Mouse (Mus musculus): Measurements from ENCODE around the gene Eya4. TPM values are rescaled to one million over a fixed set of nuclear protein-coding genes. Genes with fewer than 3 reads are reported as not detected.

Eya4 gene
- total RNA-seq, 2 experiments from 2014 or later: 0.33 to 0.37 TPM

GRCm38 (mm10) chr10:23165089-23165642 lies 185.4 kb downstream of the Eya4 start:
- ATAC-seq (ENCODE audit: poor library complexity, severe bottlenecking): no peak

GRCm38 (mm10) chr10:23159844-23160243 lies 190.7 kb downstream of the Eya4 start:
- no peak for ATAC-seq (ENCODE audit: poor library complexity, severe bottlenecking)

DNA sequence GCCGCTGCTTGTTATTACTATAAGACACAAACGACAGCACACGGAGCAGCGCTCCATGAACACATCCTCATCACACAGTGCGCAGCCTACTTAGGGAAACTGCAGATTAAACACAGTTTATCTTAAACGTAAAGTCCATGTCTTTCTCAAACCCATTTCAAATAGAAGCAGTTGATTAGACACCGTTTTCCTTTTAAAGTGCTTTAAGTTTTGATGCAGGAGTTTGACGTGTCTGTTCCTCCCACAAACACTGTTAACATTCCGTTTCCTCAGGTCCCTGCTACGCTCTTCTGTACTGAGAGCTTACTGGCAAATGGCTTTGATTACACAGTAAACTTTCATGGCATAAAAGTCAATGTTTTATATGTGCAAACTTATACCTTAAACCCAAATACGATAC lies 191.4 kb downstream of the Eya4 start:
- no peak for ATAC-seq (ENCODE audit: poor library complexity, severe bottlenecking)

- ATAC-seq (ENCODE audit: poor library complexity, severe bottlenecking): no peak
Observed at GRCm38 (mm10) chr10:23156866-23157625, 193.5 kb downstream of the Eya4 start.

GRCm38 (mm10) chr10:23150401-23150800 lies 200.2 kb downstream of the Eya4 start:
- ATAC-seq (ENCODE audit: poor library complexity, severe bottlenecking): peak; percentile 52

- no peak for ATAC-seq (ENCODE audit: poor library complexity, severe bottlenecking)
Observed at GRCm38 (mm10) chr10:23144616-23145015, 206.0 kb downstream of the Eya4 start.

GRCm38 (mm10) chr10:23127947-23128346 lies 222.6 kb downstream of the Eya4 start:
- ATAC-seq (ENCODE audit: poor library complexity, severe bottlenecking): no peak

- no peak for ATAC-seq (ENCODE audit: poor library complexity, severe bottlenecking)
Observed at GRCm38 (mm10) chr10:23127151-23127550, 223.4 kb downstream of the Eya4 start.

DNA sequence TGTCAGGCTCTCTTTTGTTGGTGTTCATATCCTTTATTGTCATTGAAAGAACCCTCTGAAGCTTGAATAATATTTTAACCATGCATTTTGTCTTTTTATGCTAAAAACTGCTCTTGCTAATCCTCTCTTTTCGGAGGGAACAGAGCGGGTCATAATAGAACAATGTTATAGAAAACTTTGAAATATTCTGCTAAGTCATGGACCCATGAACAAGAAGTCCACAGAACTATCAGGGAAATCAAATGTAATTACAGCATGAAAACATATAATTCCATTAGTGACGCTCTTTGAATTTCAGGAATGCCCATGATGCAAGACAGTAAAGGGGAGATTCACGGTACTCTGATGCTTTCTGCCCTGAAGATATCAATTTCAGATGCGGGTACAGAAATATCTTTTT lies 224.1 kb downstream of the Eya4 start:
- no peak for ATAC-seq (ENCODE audit: poor library complexity, severe bottlenecking)

DNA sequence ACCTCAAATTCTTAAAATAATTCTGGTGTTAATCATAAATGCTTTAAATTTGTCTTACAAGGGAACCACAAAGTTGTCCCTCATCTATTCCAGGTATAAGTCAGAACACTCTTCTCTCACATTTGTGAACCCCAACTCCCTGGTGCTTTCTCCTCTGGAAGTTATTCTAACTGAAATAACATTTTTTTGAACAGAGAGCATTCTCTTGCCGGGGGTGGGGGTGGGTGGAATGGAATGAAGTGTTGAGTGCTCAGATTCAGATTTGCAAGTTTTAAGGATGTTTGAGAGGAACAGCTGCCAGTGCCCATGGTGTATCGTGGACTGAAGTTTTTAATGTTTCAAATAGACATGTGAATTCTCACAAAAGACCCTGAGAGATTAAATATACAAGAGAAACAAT lies 230.1 kb downstream of the Eya4 start:
- no peak for ATAC-seq (ENCODE audit: poor library complexity, severe bottlenecking)

- ATAC-seq (ENCODE audit: poor library complexity, severe bottlenecking): peak; percentile 57
Observed at GRCm38 (mm10) chr10:23116786-23117410, 233.7 kb downstream of the Eya4 start.

GRCm38 (mm10) chr10:23116063-23116462 lies 234.5 kb downstream of the Eya4 start:
- no peak for ATAC-seq (ENCODE audit: poor library complexity, severe bottlenecking)

GRCm38 (mm10) chr10:23115321-23115720 lies 235.3 kb downstream of the Eya4 start:
- ATAC-seq (ENCODE audit: poor library complexity, severe bottlenecking): no peak

GRCm38 (mm10) chr10:23108122-23108521 lies 242.5 kb downstream of the Eya4 start:
- ATAC-seq (ENCODE audit: poor library complexity, severe bottlenecking): no peak

DNA sequence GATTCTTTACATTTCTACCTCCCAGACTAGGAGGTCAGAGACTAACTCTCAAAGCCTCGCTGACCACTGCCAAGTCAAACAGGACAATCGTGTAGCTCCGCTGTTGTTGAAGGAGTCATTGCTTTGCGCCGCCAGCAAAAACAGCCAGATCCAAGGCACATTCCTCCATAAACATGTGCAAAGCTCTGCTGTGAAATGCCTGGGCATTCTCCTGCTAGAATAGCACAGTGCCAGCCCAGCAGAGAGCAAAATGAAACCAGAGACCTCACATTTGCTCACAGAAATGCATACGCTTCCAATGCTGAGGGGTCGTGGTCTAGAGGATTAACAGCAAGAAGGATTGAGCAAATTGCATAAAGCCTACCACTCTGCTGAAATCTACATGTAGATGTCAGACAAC lies 258.1 kb downstream of the Eya4 start:
- no peak for ATAC-seq (ENCODE audit: poor library complexity, severe bottlenecking)

DNA sequence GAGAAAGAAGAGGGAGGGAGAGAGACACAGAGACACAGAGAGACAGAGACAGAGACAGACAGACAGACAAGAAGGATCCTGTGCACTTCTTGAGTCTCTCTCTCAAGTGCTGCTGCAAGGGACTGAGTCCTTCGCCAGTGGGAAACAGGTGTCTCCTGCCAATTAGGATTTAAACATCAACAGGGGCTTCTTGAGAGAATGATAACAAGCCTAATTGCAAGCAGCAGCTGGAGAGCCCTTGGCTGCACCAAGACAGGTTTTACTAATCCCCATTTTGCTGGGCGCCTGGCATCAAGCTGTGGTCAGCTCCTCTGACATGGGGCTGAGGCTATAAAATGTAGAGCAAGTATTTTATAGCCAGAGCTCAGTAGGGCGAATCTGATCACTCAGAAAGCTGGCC lies 259.0 kb downstream of the Eya4 start:
- ATAC-seq (ENCODE audit: poor library complexity, severe bottlenecking): no peak

- ATAC-seq (ENCODE audit: poor library complexity, severe bottlenecking): no peak
Observed at GRCm38 (mm10) chr10:23090323-23090722, 260.3 kb downstream of the Eya4 start.

DNA sequence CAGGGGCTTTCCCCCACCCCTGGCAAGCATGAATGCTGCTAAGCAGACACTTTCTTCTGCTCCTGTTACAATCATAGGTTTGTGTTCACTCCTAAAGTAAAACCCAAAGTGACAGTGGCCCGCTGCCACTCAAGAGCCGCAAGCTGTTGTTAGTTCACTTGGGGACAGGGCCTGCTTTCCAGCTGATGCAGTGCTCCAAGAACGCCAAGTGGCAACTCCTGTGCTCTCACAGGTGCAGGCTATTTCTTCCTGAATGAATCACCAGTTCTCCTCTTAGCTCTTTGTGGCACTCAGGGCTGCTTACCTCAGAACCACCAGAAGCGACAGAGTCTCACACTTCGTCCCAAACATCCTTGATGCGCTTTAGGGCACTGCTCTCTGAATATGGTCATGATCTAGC lies 261.3 kb downstream of the Eya4 start:
- ATAC-seq (ENCODE audit: poor library complexity, severe bottlenecking): no peak

- no peak for ATAC-seq (ENCODE audit: poor library complexity, severe bottlenecking)
Observed at GRCm38 (mm10) chr10:23088764-23089163, 261.8 kb downstream of the Eya4 start.

- ATAC-seq (ENCODE audit: poor library complexity, severe bottlenecking): no peak
Observed at GRCm38 (mm10) chr10:23086352-23087215, 264.0 kb downstream of the Eya4 start.

- no peak for ATAC-seq (ENCODE audit: poor library complexity, severe bottlenecking)
Observed at GRCm38 (mm10) chr10:23081548-23081828, 269.1 kb downstream of the Eya4 start.

All from megakaryocyte, adult 5-6 weeks (primary cell).